Mouse (Mus musculus) right cerebral cortex, postnatal 4 days (tissue): ENCODE data around the gene Rell1.

Source experiments
- DNase-seq: peaks from one replicate; pipeline ENCODE4 v3.0.0-alpha.2; 2022

Gene Rell1

DNA sequence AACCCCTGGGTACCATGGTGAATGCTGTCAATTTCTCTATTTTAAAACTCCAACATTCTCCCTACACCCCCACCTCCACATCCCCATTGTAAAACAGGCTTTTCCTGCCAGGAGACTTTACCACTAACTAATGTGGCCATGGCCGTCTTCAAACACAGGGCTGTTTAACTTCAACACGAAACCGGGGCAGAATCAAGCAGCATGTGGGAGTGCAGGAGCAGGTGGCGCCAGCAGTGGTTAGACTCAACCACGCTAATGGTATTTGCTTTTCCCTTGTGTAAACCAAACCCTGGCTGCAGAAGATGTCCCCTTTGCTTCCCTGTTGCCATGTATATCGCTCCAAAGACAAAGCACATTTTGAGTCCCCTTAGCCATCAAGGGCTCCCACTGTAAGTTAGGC lies 76.8 kb downstream of the Rell1 start:
- no peak for DNase-seq

DNA sequence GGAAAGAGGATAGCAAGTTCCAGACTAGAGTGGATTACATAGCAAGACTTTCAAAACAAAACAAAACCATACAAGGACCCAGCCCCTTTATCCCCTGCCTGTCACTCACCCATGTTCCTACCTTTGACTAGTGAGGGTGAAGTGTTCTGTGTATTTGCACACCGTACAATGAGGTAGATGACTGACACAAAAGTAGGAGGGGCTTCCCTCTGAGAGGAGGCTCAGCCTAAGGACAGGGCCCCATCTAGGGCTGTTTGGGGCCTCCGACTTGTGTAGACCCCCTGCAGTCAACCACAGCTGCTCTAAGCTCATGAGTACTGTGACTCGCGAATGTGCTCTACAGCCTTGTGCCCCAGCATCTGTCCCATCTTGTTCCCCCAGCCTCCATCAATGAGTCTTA lies 77.5 kb downstream of the Rell1 start:
- no peak for DNase-seq

DNA sequence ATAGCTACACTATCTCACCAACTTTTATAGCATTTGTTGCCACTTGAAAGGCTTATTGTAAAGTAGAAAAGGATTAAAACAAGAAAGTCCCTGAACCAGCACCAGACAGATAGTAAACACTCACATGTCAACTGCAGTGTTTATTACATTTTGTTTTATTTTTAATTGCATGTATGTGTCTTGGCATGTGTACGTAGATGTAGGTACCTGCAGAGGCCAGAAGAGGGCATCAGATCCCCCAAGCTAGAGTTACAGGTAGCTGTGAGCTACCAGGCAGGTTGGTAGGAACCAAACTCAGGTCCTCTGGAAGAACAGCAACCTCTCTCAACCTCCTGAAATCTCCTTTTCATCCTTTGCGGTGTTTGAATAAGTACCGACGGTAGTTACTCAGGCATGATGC lies 81.6 kb downstream of the Rell1 start:
- no peak for DNase-seq

DNA sequence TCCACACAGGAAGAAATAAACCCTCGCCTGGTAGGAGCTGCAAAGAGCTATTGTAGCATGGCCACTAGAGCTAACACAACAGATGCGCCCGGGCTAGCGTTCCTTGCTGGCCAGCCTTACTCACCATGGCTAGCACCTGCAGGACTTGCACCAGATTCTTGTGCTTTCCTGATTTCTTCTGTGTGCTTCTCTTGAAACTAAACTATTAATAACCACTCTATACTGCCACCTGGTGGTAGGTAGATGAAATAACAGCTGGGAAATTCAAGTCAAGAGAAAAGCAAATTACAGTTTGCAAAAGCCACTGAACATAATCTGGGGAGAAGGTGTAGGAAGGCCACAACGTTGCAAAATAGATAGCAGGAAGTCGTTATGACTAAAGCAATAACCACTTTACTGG lies 82.0 kb downstream of the Rell1 start:
- no peak for DNase-seq

- no peak for DNase-seq
Observed at GRCm38 (mm10) chr5:63886292-63886691, 82.4 kb downstream of the Rell1 start.

GRCm38 (mm10) chr5:63879026-63879425 lies 89.7 kb downstream of the Rell1 start:
- DNase-seq: no peak

GRCm38 (mm10) chr5:63876081-63876480 lies 92.6 kb downstream of the Rell1 start:
- DNase-seq: no peak

- DNase-seq: no peak
Observed at GRCm38 (mm10) chr5:63874880-63875279, 93.8 kb downstream of the Rell1 start.

- DNase-seq: peak; percentile 35
Observed at GRCm38 (mm10) chr5:63872176-63872932, 96.3 kb downstream of the Rell1 start.

DNA sequence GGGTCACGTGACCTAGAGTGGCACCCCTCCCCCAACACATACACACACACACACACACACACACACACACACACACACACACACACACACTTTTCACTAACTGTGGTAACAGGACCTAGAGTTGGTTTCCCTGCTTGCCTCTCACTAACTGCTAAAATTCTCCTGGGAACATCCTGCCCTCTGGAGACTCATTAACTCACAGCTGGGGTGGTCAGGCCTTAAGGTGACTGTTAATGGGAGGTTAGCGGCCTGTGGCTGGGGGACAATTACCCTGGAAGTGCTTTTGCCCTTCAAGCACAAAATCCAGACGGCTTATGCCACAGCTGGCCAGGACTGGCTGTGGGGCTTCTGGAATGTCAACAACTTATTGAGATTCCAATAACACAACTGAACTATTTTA lies 101.3 kb downstream of the Rell1 start:
- no peak for DNase-seq

- no peak for DNase-seq
Observed at GRCm38 (mm10) chr5:63858901-63859300, 109.8 kb downstream of the Rell1 start.
